Mouse (Mus musculus): ENCODE data around the gene Pcsk2.

The Pcsk2 gene

GRCm38 (mm10) chr2:143739475-143740226 is 193.7 kb downstream of the Pcsk2 start:
- DNase-seq = no peak

- no peak for DNase-seq
These were observed 196.5 kb downstream of the Pcsk2 start for GRCm38 (mm10) chr2:143742436-143742835.

GRCm38 (mm10) chr2:143743081-143743480 is 197.1 kb downstream of the Pcsk2 start:
- no peak for DNase-seq

DNA sequence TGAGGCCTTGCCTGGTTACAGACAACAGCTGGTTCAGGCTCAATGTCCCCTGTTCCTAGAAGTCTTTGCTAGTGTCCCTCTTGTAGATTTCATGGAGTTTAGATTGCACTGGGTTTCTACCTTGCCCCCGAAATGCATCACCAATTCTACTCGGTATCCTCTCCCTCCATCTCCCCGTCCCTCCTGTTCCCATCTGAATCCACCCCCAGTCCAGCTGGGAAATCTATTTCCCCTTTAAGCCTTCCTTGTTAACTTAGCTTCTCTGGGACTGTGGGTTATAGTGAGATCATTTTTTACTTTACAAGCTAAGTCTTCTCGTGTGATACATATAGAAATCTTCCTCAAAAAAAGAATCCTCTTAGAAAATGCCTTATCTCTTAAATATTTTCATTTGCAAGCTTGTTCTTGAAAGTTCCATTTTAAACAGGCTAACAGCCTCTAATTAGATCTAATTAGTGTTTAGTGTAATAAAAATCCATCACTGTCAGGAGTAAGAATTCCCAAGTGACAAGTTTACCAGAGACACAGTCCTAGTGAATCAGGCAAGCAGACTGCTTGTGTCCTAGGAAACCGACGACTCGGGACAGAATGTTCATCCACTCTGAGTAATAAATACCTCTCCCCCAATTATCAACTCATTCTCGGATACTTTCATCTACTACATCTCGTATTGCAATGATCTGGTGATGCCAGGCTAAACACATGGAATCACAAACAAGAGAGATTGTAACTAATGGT is 206.3 kb downstream of the Pcsk2 start:
- DNase-seq = no peak

GRCm38 (mm10) chr2:143776448-143776847 is 230.5 kb downstream of the Pcsk2 start:
- peak; percentile 27 to 49 for DNase-seq

DNA sequence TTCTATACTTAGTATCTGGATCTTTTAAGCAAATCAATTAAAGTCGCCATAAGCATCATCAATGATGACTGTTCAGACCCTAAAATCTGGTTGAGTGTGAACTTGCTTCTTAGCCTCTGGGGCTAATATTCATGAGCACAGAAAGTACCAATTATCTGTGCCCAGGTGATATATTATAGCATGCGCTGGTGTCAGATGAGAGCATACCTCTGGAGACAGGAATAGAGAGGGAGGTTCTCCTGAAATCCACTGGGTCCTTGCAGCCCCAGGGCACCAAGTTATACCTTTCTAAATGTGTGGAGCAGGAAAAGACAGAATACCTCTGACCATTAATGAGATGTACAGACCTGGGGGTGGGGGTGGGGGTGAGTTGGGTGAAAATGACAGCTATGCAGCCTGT is 234.4 kb downstream of the Pcsk2 start:
- no peak for DNase-seq

GRCm38 (mm10) chr2:143789911-143790310 is 244.0 kb downstream of the Pcsk2 start:
- DNase-seq = no peak

- no peak for DNase-seq
These were observed 249.9 kb downstream of the Pcsk2 start for GRCm38 (mm10) chr2:143795858-143796257.

DNA sequence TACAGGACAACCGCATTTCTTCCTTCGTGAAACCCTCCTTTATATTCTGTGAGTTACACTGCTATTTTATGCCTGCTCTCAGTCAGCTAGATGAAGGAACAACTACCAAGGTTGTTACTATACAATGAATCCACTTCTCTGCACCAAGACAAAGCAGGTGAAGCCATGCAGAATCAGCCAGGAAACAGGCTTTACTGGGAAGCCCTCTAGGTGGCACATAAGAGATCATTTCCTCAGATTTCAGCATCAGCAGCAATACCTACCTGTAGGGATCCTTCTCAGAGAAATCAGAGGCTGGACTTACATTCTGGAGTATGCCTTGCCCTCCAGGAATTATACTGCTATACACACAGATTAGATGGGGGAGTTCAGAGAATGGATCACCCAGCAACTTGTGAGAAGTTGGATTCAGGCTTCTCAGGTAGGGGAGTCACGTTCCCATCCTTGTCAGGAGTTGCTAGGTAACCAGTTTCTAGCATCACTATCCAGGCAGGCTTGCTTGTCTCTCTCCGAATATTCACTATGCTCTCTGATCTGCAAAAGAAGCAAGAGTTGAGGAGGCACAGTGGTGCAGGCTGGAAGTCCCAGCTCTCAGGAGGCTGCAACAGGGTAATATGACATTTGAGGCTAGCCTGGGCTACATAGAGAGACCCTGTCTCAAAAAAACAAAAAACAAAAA is 250.5 kb downstream of the Pcsk2 start:
- DNase-seq = no peak

GRCm38 (mm10) chr2:143801097-143801496 is 255.1 kb downstream of the Pcsk2 start:
- no peak for DNase-seq

- DNase-seq = peak; percentile 52 to 70
These were observed 260.4 kb downstream of the Pcsk2 start for GRCm38 (mm10) chr2:143806140-143806923.

GRCm38 (mm10) chr2:143806924-143807664 is 261.1 kb downstream of the Pcsk2 start:
- DNase-seq = no peak

GRCm38 (mm10) chr2:143808789-143809188 is 262.8 kb downstream of the Pcsk2 start:
- peak in 1 of 2 experiments; percentile 9 for DNase-seq

- DNase-seq = no peak
These were observed 266.3 kb downstream of the Pcsk2 start for GRCm38 (mm10) chr2:143812262-143812661.

GRCm38 (mm10) chr2:143813461-143813860 is 267.5 kb downstream of the Pcsk2 start:
- DNase-seq = no peak

GRCm38 (mm10) chr2:143831645-143832044 is 285.7 kb downstream of the Pcsk2 start:
- DNase-seq = no peak

GRCm38 (mm10) chr2:143832721-143833120 is 286.8 kb downstream of the Pcsk2 start:
- no peak for DNase-seq

GRCm38 (mm10) chr2:143834082-143834481 is 288.1 kb downstream of the Pcsk2 start:
- no peak for DNase-seq

DNA sequence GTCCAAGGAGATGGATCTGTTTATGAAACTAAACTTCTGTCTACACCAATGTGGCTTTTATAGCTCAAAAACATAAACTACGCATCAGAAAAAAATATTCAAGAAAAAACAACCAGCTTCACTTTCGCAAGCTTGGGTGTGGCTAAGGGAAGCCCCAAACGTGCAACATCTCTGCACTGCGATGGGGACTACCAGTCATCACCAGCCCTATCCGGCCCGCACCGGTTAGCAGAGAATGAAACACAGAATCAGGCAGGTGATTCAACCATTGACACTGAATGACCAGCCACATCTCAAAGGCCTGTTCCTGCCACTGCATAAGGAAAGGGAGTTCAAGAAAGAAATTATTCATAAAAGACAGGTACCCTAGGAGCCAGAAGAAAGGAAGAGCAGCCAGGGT is 289.9 kb downstream of the Pcsk2 start:
- DNase-seq = no peak

- peak; percentile 70 to 80 for DNase-seq
These were observed 291.3 kb downstream of the Pcsk2 start for GRCm38 (mm10) chr2:143837291-143837701.

DNA sequence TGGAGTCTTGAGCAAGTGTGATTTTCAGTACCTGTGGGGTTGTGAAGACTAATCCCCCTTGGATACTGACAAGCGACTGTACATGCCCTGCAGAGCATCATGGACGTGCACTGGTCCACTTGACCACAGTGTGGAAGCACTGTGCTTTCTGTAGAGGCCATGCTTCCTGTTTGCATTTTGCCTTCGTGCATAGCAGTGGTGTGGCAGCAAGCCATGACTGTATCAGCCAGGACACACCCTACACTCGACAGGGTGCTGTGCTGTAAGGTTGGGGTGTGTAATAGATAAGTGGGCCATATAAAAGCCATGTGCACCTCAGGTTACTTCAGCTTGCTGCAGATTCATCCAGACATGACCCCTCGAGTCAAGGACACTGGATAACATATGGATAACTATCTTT is 292.7 kb downstream of the Pcsk2 start:
- DNase-seq = peak in 1 of 2 experiments; percentile 28

DNA sequence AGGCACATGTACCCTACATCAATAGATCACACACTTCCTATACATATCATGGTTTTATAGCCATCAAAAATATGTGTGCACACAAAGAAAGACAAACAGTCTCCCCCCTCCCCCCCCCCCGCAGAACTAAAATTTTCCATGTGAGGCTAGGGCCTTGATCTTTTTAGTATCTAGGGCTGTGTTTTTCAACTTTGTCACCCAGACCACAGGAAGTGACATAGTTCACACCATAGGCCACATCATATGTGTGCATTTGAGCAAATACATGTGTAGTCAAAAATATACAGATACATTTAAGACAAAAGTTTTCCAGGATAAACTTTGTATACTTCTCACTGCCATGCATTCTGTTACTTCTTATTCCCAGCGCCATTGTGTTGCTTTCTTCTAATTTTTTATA is 293.5 kb downstream of the Pcsk2 start:
- no peak for DNase-seq
